Mouse (Mus musculus): Measurements from ENCODE around the gene Psmb3.

GRCm38 (mm10) chr11:97717369-97718280, 14.4 kb downstream of the Psmb3 start:
- TF ChIP-seq CTCF (IDR thresholded peaks at IDR 0.05; ENCODE audit: insufficient read depth, low read length) = no peak
- TF ChIP-seq POLR2A (IDR thresholded peaks at IDR 0.05; ENCODE audit: borderline replicate concordance, extremely low read depth, low read depth, low read length) = no peak

Data from lung, adult 2 months (tissue).